Mouse (Mus musculus) liver, embryonic 14.5 days (tissue): Measurements from ENCODE around the gene Tcap. TPM values are rescaled to one million over a fixed set of nuclear protein-coding genes. Genes with fewer than 3 reads are reported as not detected.

Experiments used
- ATAC-seq: fragments of 200-750 bp; cut with Nextera tagmentation; 2 replicates; pipeline ENCODE4 v1.8.0; 2017; ENCODE audit warnings: moderate number of reproducible peaks, mild to moderate bottlenecking, moderate library complexity; ENCODE audit not compliant: insufficient read depth
- DNase-seq, 3 experiments: peaks; one replicate each; pipeline ENCODE4 v3.0.0-alpha.2; 2012 to 2013; ENCODE audit warnings: low read depth in 3 of 3, low spot score in 3 of 3
- H3K27ac ChIP-seq: fragments of 300-500 bp; sonication (generic); 2 replicates; pipeline ENCODE4 v1.5.1; 2014; ENCODE audit warnings: moderate library complexity, mild to moderate bottlenecking, control low read depth, inconsistent platforms
- H3K27me3 ChIP-seq: fragments of 300-500 bp; sonication (generic); 2 replicates; pipeline ENCODE4 v1.6.1; 2014; ENCODE audit warnings: mild to moderate bottlenecking, low read length, moderate library complexity; ENCODE audit not compliant: control insufficient read depth, insufficient read depth
- H3K36me3 ChIP-seq: fragments of 300-500 bp; sonication (generic); replicated peaks from 2 replicates; pipeline ENCODE4 v1.6.1; 2014; ENCODE audit warnings: low read depth; ENCODE audit not compliant: control insufficient read depth, insufficient read depth
- H3K4me1 ChIP-seq, 2 experiments: fragments of 200-500 bp in 1 of 2; fragments of 300-500 bp in 1 of 2; sonication (generic) in 1 of 2; replicated peaks; 2 replicates each; pipeline ENCODE4 v1.6.1; 2012 to 2014; ENCODE audit warnings: antibody characterized with exemption in 1 of 2, inconsistent platforms in 1 of 2, low read length in 1 of 2; ENCODE audit not compliant: control insufficient read depth in 2 of 2, insufficient read depth in 2 of 2
- H3K4me2 ChIP-seq: fragments of 300-500 bp; sonication (generic); 2 replicates; pipeline ENCODE4 v1.6.1; 2014; ENCODE audit warnings: low read depth, mild to moderate bottlenecking, control low read depth, moderate library complexity
- H3K4me3 ChIP-seq, 2 experiments: fragments of 200-500 bp in 1 of 2; fragments of 300-500 bp in 1 of 2; sonication (generic) in 1 of 2; 2 replicates each; pipeline ENCODE4 v1.5.1; 2012 to 2014; ENCODE audit warnings: low read depth in 2 of 2, low read length in 2 of 2, mild to moderate bottlenecking in 2 of 2, control low read depth in 1 of 2, inconsistent platforms in 1 of 2, moderate library complexity in 1 of 2; ENCODE audit not compliant: insufficient read depth in 1 of 2
- H3K9ac ChIP-seq: fragments of 300-500 bp; sonication (generic); replicated peaks from 2 replicates; pipeline ENCODE4 v1.6.1; 2014; ENCODE audit warnings: mild to moderate bottlenecking, control low read depth, moderate library complexity
- H3K9me3 ChIP-seq: fragments of 300-500 bp; sonication (generic); 2 replicates; pipeline ENCODE4 v1.6.1; 2016; ENCODE audit warnings: low read length, mixed read lengths; ENCODE audit not compliant: control insufficient read depth
- CTCF ChIP-seq: IDR thresholded peaks from 2 replicates; pipeline ENCODE4 v1.5.1; 2016; ENCODE audit warnings: antibody characterized with exemption, low read depth, control low read depth
- EP300 ChIP-seq: IDR thresholded peaks from 2 replicates; pipeline ENCODE4 v1.6.1; 2016; ENCODE audit warnings: antibody characterized with exemption, low read depth
- WGBS: fragments of 180-500 bp; shearing (Covaris S2); extraction: QIAGEN DNeasy Blood & Tissue Kit; methylation state at CpG from one replicate; pipeline ENCODE4 v1.1.7; 2014; ENCODE audit not compliant: insufficient replicate concordance; 5-methylcytosine and 5-hydroxymethylcytosine counted together
- polyA plus RNA-seq, 2 experiments: library from polyadenylated mRNA; depleted of rRNA in 1 of 2; stranded (reverse) in 1 of 2; unstranded in 1 of 2; fragments of >200 nt; fragmentation: Nextera tagmentation in 1 of 2; extraction: Ambion mirVana in 1 of 2; gene quantifications; 2 replicates each; pipeline versions ENCODE4 v1.2.1 to v1.2.3; 2012 to 2014

The Tcap gene
- polyA plus RNA-seq, 2 experiments: 0.03 TPM; not detected in 1

DNA sequence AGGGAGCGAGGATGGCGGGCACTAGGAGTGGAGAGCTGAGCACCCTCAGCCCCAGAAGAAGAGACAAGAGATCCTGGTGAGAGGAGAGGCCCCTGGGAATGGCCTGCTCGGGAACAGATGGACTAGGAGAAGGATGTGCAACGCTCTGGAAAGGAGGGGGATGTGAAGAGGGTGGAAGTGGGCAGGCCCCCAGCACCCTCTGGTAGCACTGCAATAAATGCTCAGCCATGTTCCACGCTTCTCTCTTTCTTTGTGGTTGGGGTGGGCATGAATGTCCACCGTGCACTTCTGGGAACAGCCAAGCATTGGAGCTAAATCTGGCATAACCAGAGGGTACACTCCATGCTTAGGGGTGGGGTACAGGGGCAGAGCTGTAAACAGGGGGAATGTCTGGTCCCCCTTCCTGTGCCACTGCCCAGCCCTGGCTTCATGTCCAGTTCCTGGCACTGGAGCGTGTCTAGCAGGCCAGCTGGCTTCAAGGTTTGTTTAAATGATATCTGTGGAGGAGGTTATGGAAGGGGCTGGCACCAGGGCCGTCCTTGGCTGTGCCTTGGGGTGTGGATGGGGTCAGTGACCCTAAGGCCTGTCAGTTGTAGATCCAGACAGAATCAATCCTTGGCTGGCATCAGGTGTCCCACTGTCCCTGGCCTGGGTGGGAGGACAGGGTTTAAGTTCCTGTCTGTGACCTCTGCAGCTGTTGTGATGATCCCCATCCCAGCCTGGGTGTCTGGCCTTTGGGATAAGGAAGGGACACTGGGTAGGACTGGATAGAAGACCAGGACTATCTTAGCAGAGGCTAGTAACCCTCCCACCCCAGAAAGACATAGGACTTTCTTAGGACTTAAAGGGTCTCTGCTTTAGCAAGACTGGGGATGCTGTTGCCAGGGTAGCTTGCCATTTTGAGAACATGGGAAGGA is 1.4 kb downstream of the Tcap start:
- H3K4me3 ChIP-seq: no peak overlapping the region
- H3K27me3 ChIP-seq: peaks cover 19% of the 10 kb centered on the region
- no peak for DNase-seq
- no peak overlapping the region for H3K27ac ChIP-seq
- 45% methylated on average over 8 of the region's 8 CpGs for WGBS
- H3K4me2 ChIP-seq: no peak overlapping the region
- no peaks in the 10 kb centered on the region for H3K9me3 ChIP-seq
- H3K36me3 ChIP-seq: no peaks in the 10 kb centered on the region
- H3K9ac ChIP-seq: no peak overlapping the region
- no peak for ATAC-seq
- TF ChIP-seq EP300: no peak
- no peak for TF ChIP-seq CTCF
- no peaks in the 10 kb centered on the region for H3K4me1 ChIP-seq

DNA sequence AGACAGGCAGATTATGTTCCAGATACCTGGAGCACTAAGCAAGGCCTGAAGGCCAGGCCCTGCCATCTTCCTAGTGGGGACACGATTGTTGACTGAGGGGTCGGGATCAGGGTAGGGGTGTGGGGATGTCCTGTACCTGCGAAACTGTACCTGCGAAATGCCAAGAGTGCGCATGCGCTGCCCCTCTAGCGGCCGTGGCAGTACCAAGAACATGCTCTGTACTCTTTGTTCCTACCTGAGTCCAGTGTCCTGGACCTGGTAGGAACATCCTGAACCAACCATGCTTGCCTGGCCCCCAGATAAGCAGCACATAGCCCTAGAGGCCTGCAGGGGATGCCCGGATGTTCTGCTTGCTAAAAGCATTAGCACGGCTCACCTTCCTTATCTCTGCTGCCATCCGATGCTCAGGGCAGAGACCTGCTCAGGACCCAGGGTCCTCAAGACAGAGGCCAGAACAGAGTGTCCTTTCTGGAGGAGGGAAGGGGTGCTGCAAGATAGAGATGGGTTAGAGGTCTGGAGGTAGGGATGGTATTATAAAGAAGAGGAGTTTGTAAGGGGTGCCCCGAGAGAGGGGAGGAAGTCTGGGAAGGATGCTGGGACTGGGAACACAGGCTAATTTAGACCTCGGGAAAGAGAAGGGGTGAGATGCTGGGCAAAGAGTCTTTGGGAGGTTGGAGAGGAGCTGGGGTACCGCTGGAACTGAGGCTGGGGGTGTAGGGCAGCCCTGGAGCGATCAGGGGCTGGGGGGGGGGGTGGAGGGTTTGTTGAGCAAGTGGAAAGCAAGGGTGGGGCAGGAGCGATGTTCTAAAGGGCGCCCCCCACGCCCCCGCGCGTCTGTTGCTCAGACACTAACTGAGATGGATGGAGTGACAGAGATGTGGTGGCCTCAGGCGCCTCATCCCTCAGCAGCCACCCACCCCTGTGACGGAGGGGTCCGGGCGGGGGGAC is 2.3 kb downstream of the Tcap start, which contains the start of gene Pnmt:
Pnmt (plus strand) TSS at position 813 of the 948 bp plus-strand sequence.
- WGBS: 40% methylated on average over 25 of the region's 25 CpGs
- Histone ChIP-seq H3K9ac (no peak within 1 kb of the TSS), H3K4me3 (no peak within 1 kb of the TSS), H3K36me3 (no peaks in the 10 kb centered on the region), H3K9me3 (no peaks in the 10 kb centered on the region), H3K4me1 (no peaks in the 10 kb centered on the region), H3K27me3 (peaks cover 19% of the 10 kb centered on the region), H3K4me2 (no peak within 1 kb of the TSS), H3K27ac (no peak within 1 kb of the TSS)
- TF ChIP-seq CTCF (no peak), EP300 (no peak)
- ATAC-seq (no peak), DNase-seq (no peak)

DNA sequence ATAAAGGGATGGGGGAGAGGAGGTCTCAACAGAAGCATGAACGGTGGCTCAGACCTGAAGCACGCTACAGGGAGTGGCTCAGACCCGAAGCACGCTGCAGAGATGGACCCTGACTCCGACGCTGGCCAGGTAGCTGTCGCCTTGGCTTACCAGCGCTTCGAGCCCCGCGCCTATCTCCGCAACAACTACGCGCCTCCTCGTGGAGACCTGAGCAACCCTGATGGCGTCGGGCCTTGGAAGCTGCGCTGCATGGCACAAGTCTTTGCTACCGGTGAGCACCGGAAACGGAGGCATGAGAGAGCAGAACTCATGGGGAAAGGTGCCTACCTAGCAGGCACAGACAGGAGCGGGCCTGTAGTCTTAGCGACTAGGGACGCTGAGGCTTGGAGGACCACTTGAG is 3.0 kb downstream of the Tcap start:
- Histone ChIP-seq H3K4me1 (no peaks in the 10 kb centered on the region), H3K27ac (no peak overlapping the region), H3K36me3 (no peaks in the 10 kb centered on the region), H3K4me2 (no peak overlapping the region), H3K4me3 (no peak overlapping the region), H3K9me3 (no peaks in the 10 kb centered on the region), H3K27me3 (peaks cover 19% of the 10 kb centered on the region), H3K9ac (no peak overlapping the region)
- no peak for ATAC-seq
- no peak for DNase-seq
- WGBS: 11% methylated on average over 24 of the region's 24 CpGs
- no peak for TF ChIP-seq CTCF
- TF ChIP-seq EP300: no peak

DNA sequence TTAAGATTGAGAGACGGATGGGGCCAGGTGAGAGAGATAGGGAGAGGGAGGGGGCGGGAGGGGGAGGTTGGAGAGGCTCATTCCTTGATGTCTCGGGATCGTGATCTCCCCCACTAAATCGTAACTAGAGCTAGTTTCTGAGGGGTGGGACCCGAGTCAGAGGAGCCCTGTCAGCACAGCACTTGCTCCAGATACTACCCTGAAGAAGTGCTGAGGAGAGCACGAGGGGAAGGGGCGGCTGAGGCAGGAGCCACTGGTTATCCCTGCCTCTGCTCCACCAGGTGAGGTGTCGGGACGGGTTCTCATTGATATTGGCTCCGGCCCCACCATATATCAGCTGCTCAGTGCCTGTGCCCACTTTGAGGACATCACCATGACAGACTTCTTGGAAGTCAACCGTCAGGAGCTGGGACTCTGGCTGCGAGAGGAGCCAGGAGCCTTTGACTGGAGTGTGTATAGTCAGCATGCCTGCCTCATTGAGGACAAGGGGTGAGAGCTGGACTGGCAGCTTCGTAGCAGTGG is 3.5 kb downstream of the Tcap start:
- no peaks in the 10 kb centered on the region for H3K9me3 ChIP-seq
- ATAC-seq (no peak), DNase-seq (no peak)
- H3K4me2 ChIP-seq: no peak overlapping the region
- 47% methylated on average over 14 of the region's 14 CpGs for WGBS
- no peak overlapping the region for H3K4me3 ChIP-seq
- no peaks in the 10 kb centered on the region for H3K36me3 ChIP-seq
- peaks cover 0 to 3% of the 10 kb centered on the region in 2 experiments; a peak in 1 of 4 replicates for H3K4me1 ChIP-seq
- TF ChIP-seq CTCF (no peak), EP300 (no peak)
- H3K9ac ChIP-seq: no peak overlapping the region
- no peak overlapping the region for H3K27ac ChIP-seq
- peaks cover 19% of the 10 kb centered on the region for H3K27me3 ChIP-seq
